Mouse (Mus musculus): ENCODE measurements around the gene Gpr18.

DNA sequence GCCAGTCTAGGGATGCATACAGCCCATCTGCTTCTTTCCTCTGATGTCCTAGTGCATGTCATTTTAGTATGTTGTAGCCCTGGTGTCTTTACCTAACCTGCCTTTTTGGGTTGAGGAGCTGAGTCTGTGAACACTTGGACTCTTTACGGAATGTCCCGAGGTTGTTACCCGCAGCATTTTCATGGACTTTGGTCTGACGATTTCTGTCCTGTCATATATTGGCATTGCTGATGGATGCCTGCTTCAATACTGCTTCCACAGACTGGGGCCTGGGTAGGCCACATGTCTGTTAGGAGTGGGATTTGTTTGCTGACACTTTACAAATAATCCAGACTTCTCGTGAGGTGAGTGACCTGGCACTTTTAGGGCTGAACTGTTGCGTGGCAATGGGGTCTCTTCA lies 21.8 kb downstream of the Gpr18 start:
- TF ChIP-seq POLR2A (IDR thresholded peaks at IDR 0.05; ENCODE audit: borderline replicate concordance, extremely low read depth, low read depth, low read length), result no peak
- no peak for TF ChIP-seq CTCF (IDR thresholded peaks at IDR 0.05; ENCODE audit: insufficient read depth, low read length)
